Mouse (Mus musculus) heart, adult 9 months (tissue): ENCODE data around the gene B4galnt4.

Experiments
- DNase-seq, 2 experiments: peaks; one replicate each; pipeline ENCODE4 v3.0.0; 2022; ENCODE audit warnings: low spot score in 2 of 2

Gene B4galnt4

DNA sequence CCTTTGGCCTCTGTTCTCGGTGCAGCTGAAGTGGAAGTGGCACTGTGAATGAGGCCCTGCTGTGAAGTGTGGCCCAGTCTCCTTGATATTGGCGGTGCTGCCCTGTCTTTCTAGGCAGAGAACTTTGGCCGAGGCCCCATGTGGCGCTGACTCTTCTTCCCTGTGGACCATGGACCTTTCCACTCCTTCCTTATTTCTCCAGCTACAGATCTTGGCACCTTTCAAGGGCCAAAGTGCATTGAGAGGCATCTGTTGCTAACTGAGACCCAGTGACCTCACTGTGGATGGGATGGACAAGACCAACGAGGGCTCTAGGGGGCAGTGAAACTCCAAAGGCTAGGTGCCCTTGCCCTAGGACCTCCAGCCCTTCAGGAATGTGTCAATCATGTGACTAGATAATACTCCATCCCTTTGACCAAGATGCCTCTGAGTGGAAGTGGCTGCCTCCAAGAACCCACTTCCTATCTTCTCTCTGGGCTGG, 60.2 kb downstream of the B4galnt4 start:
- DNase-seq, result no peak
